Comparison of ENCODE assay signal across 8 mouse cellular contexts in genomic region chr1:185331983-185332430, GRCm38 (mm10). TPM values are rescaled to one million over a fixed set of nuclear protein-coding genes. Genes with fewer than 3 reads are reported as not detected.
DNase-seq lines count a peak whose midpoint lies in the region; ATAC-seq lines count a peak whose summit lies in the region.

TSS of gene Bpnt1 (plus strand) at chr1:185332149.

- peaks cover 46% of the 10 kb centered on the region for H3K4me1 ChIP-seq in hindbrain, embryonic 15.5 days (replicated peaks)

- H3K79me2 ChIP-seq in macrophage (ENCODE audit: inconsistent target), result peaks cover 37% of the 10 kb centered on the region

- H3K4me3 ChIP-seq in hindbrain, embryonic 15.5 days, result peak within 1 kb of the TSS; percentile 53
- peak within 1 kb of the TSS; percentile 56 for H3K4me3 ChIP-seq in macrophage (ENCODE audit: inconsistent target)

- H3K4me2 ChIP-seq in hindbrain, embryonic 15.5 days, result peak within 1 kb of the TSS; percentile 61

- peak within 1 kb of the TSS; percentile 84 for H3K27ac ChIP-seq in hindbrain, embryonic 15.5 days (replicated peaks)
- peak within 1 kb of the TSS; percentile 34; the same call in 1 of the 2 replicates for H3K27ac ChIP-seq in macrophage

- peaks cover 2% of the 10 kb centered on the region; the same call in 1 of the 2 replicates for H3K36me3 ChIP-seq in hindbrain, embryonic 15.5 days
- peaks cover under 1% of the 10 kb centered on the region; the same call in 1 of the 2 replicates for H3K36me3 ChIP-seq in macrophage (ENCODE audit: inconsistent target)

- DNase-seq in R1 (ENCODE audit: low read depth, low spot score), result peak; percentile 90
- DNase-seq in cerebellum, postnatal 25 days, result peak; percentile 92 to 94
- peak; percentile 87 to 89 for DNase-seq in frontal cortex, postnatal 36 days (ENCODE audit: low spot score in 2 of 2)
- DNase-seq in left cerebral cortex, adult 18-20 months (ENCODE audit: low spot score in 2 of 2), result peak; percentile 85 to 90
- peak; percentile 93 for DNase-seq in right cerebral cortex, adult 18-20 months
- peak; percentile 57 for DNase-seq in urinary bladder, postnatal 10 days (ENCODE audit: low spot score)

- H3K9me3 ChIP-seq in hindbrain, embryonic 15.5 days, result no peaks in the 10 kb centered on the region

- ATAC-seq in hindbrain, embryonic 15.5 days (ENCODE audit: low FRiP score, low read depth), result peak; percentile 89

- no peaks in the 10 kb centered on the region for H3K27me3 ChIP-seq in hindbrain, embryonic 15.5 days

- WGBS in hindbrain, embryonic 15.5 days, result under 1% methylated on average over 32 of the region's 32 CpGs
- WGBS in macrophage (ENCODE audit: missing documents), result under 1% methylated on average over 31 of the region's 32 CpGs

- peak within 1 kb of the TSS; percentile 58 for H3K9ac ChIP-seq in hindbrain, embryonic 15.5 days

RNA-seq across cellular contexts. Expression of gene Bpnt1, which starts in this region (rescaled TPM):
- 57.2 and 60.1 TPM in 2 replicates for polyA plus RNA-seq in hindbrain, embryonic 15.5 days (2015; fragmentation: Nextera tagmentation; extraction: Ambion mirVana)
- total RNA-seq in left cerebral cortex, adult 18-20 months (2021), result 10 to 100 TPM; 70.2 to 79.3 TPM
- 10 to 100 TPM in 1 of 26 experiments, 1 to 10 TPM in 23, under 1 TPM in 2; 0.65 to 13.1 (median 3.7) TPM for total RNA-seq in macrophage (2018; cell fraction: chromatin; rRNA removed)
- total RNA-seq in macrophage (2018; cell fraction: cytosol; rRNA removed), result 10 to 100 TPM; 15.9 to 22.4 (median 20.8) TPM
- total RNA-seq in macrophage (2018; cell fraction: nucleus; rRNA removed), result 10 to 100 TPM in 3 of 26 experiments, 1 to 10 TPM in 23; 2.8 to 12.9 (median 6.3) TPM
- polyA plus RNA-seq in macrophage (2018), result 16.3 to 36.1 TPM (median 25.1 TPM) in 3 replicates

Comparison
In these comparisons a context has a peak if more than half of its experiments do, and no peak if none do; other contexts are left out.
1. Peak in every context shown above with its lines: DNase-seq, ATAC-seq, H3K4me3 ChIP-seq and H3K27ac ChIP-seq.